Mouse (Mus musculus) left cerebral cortex, adult 18-20 months (tissue): ENCODE data around the gene Olfr1385. TPM values are rescaled to one million over a fixed set of nuclear protein-coding genes. Genes with fewer than 3 reads are reported as not detected.
A peak's percentile ranks its signal among the peaks of the same experiment; 100 is the strongest.
"Not testable (repeated sequence)": the region's sequence is repeated elsewhere in the genome, so short reads cannot be mapped to it uniquely, and the experiment has no call there.

Experiments
- DNase-seq, 2 experiments: peaks; one replicate each; pipeline ENCODE4 v3.0.0; 2021 to 2022; ENCODE audit warnings: low spot score in 2 of 2, mixed read lengths in 1 of 2
- long read RNA-seq, 2 experiments: library from polyadenylated mRNA; stranded (forward); transcript quantifications; one replicate each; pipeline ENCODE4 v2.0.0; 2021
- total RNA-seq, 2 experiments: library from RNA; stranded (reverse); gene quantifications; 2 replicates each; pipeline ENCODE4 v1.2.3; 2021

Gene Olfr1385
- total RNA-seq: not detected
- long read RNA-seq, experiment 1: 0 reads
- long read RNA-seq, experiment 2: 0 reads

DNA sequence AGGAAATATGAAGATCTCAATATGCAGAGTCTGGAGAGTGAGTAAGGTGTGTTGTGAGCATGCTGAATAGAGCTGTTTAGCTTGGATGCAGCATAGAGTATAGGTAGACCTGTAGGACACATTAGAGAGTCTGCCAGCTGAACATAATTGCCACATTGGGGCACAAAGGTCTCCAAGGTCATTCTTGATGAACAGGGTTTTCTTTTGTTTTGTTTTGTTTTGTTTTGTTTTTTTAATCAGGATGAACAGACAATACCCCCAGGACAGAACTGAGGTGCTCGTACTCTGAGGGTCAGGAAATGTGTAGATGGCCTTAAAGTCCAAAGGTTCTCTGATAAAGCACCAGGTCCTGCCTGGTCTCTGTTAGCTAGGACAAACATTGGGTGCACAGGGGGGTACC, at the start of gene Olfr1385:
Gene Olfr1385 (plus strand): TSS at position 301 of the 400 bp plus-strand sequence.
- DNase-seq: not testable (repeated sequence)

- no peak for DNase-seq
Measured at GRCm38 (mm10) chr11:49455043-49455442, 33.8 kb upstream of the Olfr1385 start, which contains the start of gene Olfr1387. Gene Olfr1387 (plus strand): TSS chr11:49455343.

DNA sequence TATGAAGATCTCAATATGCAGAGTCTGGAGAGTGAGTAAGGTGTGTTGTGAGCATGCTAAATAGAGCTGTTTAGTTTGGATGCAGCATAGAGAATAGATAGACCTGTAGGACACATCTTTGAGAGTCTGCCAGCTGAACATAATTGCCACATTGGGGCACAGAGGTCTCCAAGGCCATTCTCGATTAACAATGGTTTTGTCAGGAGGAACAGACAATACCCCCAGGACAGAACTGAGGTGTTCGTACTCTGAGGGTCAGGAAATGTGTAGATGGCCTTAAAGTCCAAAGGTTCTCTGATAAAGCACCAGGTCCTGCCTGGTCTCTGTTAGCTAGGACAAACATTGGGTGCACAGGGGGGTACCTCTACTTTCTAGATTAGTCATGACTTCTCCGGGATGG, 24.1 kb upstream of the Olfr1385 start, which contains the start of gene Olfr1386:
Gene Olfr1386 (plus strand): TSS at position 301 of the 400 bp plus-strand sequence.
- DNase-seq: not testable (repeated sequence)

DNA sequence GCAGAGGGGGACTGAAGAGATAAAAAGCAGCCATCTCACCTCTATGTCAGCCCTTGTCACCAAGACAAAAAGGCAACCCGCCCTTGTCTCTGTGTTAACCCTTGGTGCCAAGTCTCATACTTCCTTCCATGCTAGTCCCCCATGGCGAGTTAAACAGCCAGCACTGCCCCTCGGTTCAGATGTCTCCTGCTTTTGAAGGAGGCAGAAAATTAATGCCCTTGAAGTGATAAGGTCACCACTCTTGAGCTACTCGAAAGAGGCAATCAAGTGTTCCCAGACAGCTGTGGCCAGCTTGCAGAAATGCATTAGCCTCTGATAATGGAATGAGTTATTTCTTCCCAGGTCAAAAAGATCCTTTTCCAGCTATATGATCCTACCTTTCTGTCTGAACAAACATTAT, 2.9 kb upstream of the Olfr1385 start:
- DNase-seq: no peak

DNA sequence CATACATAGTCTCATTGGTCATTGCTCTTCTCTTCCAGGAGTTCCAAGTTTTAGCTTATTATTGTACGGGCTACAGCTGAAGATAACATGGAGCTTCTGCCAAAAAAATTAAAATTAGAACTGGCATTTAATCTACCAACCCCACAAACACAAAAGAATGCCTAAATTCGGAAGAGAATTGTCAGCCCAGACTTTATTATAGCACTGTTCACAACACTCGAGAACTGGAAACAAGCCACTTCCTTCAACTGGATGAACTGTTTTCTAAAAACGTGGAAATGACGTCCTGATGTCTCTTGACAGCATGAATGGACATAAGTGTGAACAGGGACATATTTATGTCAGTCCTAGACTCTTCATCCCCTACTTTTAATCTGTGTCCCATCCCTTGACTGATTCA, 29.2 kb downstream of the Olfr1385 start:
- DNase-seq: no peak

- DNase-seq: no peak
Measured at GRCm38 (mm10) chr11:49519348-49519747, 30.5 kb downstream of the Olfr1385 start, which contains the start of gene Olfr1383. Gene Olfr1383 (plus strand): TSS chr11:49519648.

- DNase-seq: no peak
Measured at GRCm38 (mm10) chr11:49527947-49528346, 39.1 kb downstream of the Olfr1385 start, which contains the start of gene Olfr1382. Gene Olfr1382 (plus strand): TSS chr11:49528247.

DNA sequence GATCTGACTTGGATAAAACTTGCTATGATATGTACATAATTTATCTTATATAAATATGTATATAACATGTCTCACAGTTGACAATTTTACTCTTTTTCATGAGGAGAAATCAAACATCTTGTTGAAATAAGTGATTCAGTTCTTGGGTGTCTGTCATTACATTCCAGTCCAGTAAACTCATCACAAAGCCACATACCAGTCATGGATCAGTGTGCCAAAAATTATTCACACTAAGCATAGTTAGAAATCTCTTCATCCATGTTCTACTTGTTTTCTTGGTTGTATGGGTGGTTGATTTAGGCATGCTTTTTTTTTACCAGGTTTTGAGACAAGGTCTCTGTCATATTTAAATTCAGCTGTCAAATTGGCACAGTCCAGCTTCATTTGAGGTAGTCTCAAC, 43.9 kb downstream of the Olfr1385 start:
- no peak for DNase-seq

DNA sequence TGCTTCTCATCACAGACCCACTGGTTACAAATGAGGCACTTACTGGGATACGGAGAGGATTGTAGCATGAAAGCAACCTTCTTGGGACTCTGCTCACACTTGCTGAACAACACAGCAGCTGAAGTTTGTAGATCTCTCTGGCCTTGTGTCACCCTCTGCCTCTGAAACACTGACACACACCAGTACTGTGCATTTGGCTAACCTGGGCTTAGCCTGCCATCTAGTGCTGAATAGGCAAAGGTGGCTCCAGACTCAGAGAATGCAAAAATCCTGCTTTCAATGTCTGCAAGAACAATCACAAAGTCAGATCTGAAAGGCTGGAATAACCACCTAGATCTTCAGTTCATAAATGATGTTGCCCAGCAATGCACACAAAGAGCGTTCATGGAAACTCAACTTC, 47.8 kb downstream of the Olfr1385 start:
- DNase-seq: peak; percentile 18 to 39

- DNase-seq: not testable (repeated sequence)
Measured at GRCm38 (mm10) chr11:49543149-49543548, 54.3 kb downstream of the Olfr1385 start, which contains the start of gene Olfr1381. Gene Olfr1381 (plus strand): TSS chr11:49543449.

Other genes starting within 250 kb of the Olfr1385 start
- gene Mgat1, start 244.9 kb upstream of the Olfr1385 start, total RNA-seq: 10 to 100 TPM; 67.9 to 77.0 TPM
- gene Olfr1393, start 210.8 kb upstream of the Olfr1385 start, total RNA-seq: under 1 TPM; 0.23 to 0.37 TPM
- gene Olfr1392, start 203.8 kb upstream of the Olfr1385 start, total RNA-seq: not detected
- not detected for gene Olfr10, start 184.3 kb upstream of the Olfr1385 start, total RNA-seq
- not detected for gene Olfr1391, start 166.3 kb upstream of the Olfr1385 start, total RNA-seq
- gene Olfr1390, start 153.9 kb upstream of the Olfr1385 start, total RNA-seq: not detected
- gene Olfr1389, start 66.0 kb upstream of the Olfr1385 start, total RNA-seq: not detected
- under 1 TPM; 0.40 to 0.42 TPM for gene Olfr1388, start 52.4 kb upstream of the Olfr1385 start, total RNA-seq
- gene Olfr1387, start 33.7 kb upstream of the Olfr1385 start, total RNA-seq: not detected
- not detected for gene Olfr1386, start 24.0 kb upstream of the Olfr1385 start, total RNA-seq
- gene Olfr1384, start 17.7 kb downstream of the Olfr1385 start, total RNA-seq: not detected
- not detected for gene Olfr1383, start 30.6 kb downstream of the Olfr1385 start, total RNA-seq
- gene Olfr1382, start 39.2 kb downstream of the Olfr1385 start, total RNA-seq: not detected
- not detected for gene Olfr1381, start 54.4 kb downstream of the Olfr1385 start, total RNA-seq
- gene Olfr1380, start 67.8 kb downstream of the Olfr1385 start, total RNA-seq: not detected
- gene Flt4, start 120.2 kb downstream of the Olfr1385 start, total RNA-seq: 1 to 10 TPM; 2.2 to 2.3 TPM
- gene Scgb3a1, start 174.5 kb downstream of the Olfr1385 start, total RNA-seq: not detected
- 10 to 100 TPM; 50.2 to 56.0 TPM for gene Cnot6, start 223.7 kb downstream of the Olfr1385 start, total RNA-seq